Mouse (Mus musculus): ENCODE data around the gene Otop2.

DNA sequence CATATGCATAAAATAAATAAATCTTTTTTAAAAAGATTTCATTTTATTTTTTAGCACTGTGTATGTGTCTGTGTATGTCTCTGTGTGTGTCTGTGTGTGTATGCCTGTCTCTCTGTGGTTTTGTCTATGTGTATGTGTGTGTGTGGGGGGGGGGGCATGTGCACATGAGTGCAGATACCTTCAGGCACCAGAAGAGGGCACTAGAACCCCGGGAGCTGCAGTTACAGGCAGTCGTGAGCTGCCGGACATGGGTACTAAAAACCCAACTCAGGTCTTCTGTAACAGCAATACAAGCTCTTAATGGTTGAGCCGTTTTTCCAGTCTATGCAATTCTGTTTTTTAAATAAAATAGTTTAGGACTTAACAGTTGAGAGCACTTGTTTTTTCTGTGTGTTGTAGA, 6.2 kb upstream of the Otop2 start:
- TF ChIP-seq CTCF (IDR thresholded peaks at IDR 0.05; ENCODE audit: borderline replicate concordance, insufficient read depth, low read length) (no peak), POLR2A (IDR thresholded peaks at IDR 0.05; ENCODE audit: low read depth, low read length) (no peak)
